Mouse (Mus musculus): ENCODE results near the gene Gdi2.
A peak's percentile ranks its signal among the peaks of the same experiment; 100 is the strongest.

The Gdi2 gene

DNA sequence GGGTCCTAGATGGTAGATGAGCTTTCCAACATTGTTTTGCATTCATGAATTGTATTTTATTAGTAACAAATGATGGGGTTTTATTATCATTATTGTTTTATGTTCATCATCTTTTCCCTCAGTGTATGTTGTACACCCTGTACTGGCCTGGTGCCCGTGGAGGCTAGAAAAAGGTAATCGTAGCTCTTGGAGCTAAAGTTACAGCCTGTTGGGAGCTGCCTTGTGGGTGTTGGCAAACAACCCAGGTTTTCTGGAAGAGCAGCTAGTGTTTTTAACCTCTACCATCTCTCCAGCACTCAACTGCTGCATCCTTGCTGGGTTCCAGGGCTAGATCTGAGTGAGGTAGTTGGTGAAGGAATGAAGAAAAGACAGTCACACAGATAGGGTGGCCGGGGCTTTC lies 9.5 kb downstream of the Gdi2 start:
- DNase-seq (ENCODE audit: low spot score in 2 of 2): no peak

DNA sequence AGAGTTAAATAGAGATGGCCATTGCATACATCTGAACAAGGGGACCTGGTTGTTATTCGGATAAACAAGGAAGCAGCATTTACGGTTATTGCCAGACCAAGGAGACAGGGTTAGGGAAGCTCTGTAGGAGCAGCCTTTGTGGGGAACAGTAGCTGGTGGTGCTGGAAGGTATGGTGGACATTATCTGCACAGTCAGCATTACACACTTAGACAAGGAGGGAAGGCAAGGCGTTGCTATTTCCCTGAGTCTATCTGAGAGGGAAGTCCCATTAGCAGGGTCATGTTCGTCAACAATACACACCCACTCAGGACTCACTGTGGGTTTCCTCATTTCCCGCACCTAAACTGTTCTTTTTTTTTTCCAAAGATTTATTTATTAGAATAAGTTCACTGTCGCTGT lies 10.0 kb downstream of the Gdi2 start:
- DNase-seq (ENCODE audit: low spot score in 2 of 2): no peak

DNA sequence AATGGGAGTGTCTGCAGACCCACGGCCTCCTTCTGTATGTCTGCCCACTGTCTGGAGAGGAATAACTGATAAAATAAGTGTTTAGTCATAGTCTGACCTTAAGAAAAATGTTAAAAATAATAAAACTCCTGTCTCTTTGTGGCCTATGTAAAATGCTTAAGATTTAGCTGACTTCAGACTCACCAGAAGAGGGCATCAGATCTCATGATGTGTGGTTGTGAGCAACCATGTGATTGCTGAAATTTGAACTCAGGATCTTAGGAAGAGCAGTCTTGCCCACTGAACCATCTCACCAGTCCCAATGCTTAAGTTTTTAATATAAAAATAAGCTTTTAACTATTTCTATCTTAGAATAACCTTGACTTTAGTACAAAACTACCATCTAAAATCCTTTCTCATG lies 25.3 kb downstream of the Gdi2 start:
- no peak for DNase-seq (ENCODE audit: low spot score in 2 of 2)

DNA sequence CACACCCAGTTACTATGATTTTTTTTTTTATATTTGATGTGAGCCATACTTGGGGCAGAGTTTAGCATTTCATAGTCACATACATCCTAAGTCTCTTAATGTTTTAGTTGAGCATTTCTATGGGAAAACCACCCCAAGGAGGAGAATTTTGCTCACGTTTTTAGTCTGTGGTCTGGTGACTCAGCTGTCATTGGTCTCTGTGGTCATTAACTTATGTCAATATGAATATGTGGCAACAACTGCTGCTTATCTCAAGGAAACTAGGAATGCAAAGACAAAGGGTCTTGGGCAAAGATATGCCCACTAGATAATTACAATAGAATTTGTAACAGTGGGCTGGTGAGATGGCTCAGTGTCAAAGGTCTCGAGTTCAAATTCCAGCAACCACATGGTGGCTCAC lies 26.1 kb downstream of the Gdi2 start:
- DNase-seq (ENCODE audit: low spot score in 2 of 2): no peak

DNA sequence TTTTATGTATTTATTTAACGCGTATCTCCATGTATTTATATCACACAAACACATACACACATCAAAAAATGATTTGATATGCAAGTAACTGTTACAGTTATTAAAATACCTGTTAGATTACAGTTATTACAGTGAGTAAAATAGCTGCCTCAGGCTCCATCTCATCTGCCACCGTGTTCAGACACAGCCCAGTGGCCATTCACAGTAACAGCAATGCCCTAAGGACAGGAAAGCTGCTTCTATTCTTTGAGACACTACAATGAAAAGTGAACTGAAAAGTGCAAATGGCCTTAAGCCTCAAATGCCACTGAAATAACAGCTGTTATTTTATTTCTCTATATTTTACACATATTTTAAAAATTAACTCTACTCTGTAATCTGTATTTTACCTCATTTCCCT lies 52.9 kb downstream of the Gdi2 start:
- DNase-seq (ENCODE audit: low spot score in 2 of 2): no peak

DNA sequence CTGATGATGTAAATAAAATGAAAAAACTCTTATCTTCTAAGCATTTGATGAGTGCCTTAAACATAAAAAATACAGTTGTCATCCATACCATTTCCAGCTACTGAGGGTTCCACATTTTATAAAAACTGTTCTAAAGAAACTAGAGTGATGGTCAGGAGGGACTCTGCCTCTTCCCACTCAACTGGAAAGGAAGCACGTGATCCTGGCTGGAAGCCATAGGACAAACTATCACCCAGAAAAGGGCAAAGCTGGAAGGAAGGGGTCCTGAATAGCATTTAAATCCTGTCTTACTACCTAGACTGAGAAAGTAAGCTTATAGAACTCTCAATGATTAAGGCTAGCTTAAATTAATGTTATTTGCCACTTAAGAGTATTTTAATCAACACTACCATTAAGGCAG lies 56.4 kb downstream of the Gdi2 start:
- DNase-seq (ENCODE audit: low spot score in 2 of 2): no peak

DNA sequence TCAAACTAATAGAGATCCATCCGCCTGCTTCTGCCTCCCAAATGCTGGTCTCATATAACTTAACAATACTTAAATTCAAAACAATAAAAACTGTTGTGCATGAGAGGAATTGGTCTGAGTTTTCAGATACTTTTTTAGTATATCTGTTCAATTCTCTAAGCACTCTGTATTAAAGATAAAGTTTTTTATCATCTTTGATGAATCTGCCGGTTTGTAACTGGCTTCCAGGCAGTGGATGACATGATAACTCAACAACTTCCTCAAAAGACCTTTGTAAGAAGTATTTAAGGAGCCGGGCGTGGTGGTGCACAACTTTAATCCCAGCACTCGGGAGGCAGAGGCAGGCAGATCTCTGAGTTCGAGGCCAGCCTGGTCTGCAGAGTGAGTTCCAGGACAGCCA lies 58.4 kb downstream of the Gdi2 start:
- no peak for DNase-seq (ENCODE audit: low spot score in 2 of 2)

DNA sequence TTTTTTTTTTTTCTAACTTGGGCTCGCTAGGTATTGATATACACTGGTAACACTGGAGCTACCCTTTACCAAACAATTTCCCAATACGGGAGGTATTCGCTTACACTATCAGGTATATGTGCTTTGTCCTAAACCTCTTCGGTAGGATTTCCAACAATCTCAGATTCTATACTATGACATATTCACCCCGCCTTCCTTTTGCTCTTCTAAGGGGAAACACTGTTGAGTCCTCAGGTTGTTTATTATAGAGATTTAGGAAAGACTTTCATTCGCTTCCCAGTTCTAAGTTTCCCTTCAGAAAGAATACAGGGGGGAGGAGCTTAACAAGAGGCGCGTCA lies 71.9 kb downstream of the Gdi2 start:
- DNase-seq (ENCODE audit: low spot score in 2 of 2): no peak

DNA sequence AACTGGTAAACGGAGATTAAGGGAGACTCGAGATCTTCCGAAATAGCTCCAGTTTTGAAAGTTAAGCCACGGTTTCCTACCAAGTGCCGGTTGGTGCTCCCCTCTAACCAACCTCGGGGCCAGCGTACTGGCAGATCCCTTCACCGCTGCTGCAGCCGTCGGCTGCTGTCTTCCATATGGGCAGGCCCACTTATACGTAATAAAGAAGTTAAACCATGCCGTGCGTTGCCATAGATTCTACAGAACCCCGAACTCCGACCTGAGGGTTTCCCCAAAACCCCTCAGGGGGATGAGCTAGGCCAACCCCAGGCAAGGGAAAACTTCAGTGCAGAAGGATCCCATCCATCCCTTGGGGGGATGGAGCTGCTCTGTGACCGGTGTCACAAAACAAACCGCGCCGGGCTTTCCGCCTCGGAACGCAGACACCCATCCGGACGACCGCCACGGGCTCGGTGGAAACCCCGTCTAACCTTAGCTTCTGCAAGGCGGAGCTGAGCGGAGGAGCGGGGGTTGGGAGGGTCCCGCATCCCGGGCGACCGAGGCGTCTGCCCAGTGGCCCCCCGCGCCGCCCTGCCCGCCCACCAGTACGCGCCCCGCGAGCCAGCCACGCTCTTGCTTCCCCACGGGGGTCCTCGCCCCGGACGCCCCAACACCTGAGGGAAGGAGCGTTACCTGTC lies 72.4 kb downstream of the Gdi2 start:
- peak; percentile 42 to 50 for DNase-seq (ENCODE audit: low spot score in 2 of 2)

DNA sequence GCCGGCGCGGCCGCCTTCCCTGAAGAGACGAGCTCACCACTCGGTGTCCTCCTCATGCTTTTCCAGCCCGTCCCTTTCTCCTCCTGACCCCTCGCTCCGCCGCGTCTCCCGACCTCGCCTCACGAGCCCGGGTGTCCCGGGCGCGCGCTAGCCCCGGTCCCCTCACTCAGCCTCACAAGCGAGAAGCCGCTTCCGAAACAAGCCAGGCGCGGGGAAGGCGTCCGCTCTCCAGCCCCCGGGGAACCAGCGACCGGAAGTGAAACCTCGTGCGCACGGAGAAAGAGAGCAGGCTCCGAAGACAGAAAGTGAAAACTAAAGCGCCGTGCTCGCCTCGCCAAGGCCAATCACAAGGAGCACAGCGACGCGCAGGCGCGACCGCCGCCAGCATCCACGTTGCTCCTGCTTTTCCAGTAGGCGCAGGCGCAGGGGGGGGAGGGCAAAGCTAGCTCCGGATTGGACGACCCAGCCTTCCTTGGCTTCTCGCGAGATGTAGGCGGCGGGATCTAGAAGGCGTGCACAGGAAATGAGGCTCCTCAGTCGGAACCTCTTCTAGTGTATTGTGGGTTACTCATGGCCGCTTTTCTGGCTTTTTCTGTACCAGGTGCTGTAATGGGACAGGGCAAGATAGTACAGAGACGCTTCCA lies 73.1 kb downstream of the Gdi2 start, which contains the start of gene Fam208b:
Fam208b (minus strand) TSS at position 314 of the 644 bp plus-strand sequence.
- peak; percentile 94 to 97 for DNase-seq (ENCODE audit: low spot score in 2 of 2)

Data from thymus, postnatal 10 days (tissue).